Mouse (Mus musculus): ENCODE measurements around the gene Platr17. TPM values are rescaled to one million over a fixed set of nuclear protein-coding genes. Genes with fewer than 3 reads are reported as not detected.

Gene Platr17
- total and polyA plus RNA-seq, 3 experiments = not detected

- no peaks in the 10 kb centered on the region for H3K79me2 ChIP-seq (replicated peaks; ENCODE audit: control insufficient read depth, extremely low read depth, insufficient read depth, poor library complexity, severe bottlenecking)
- H3K36me3 ChIP-seq (replicated peaks in 1 of 2; ENCODE audit: control insufficient read depth in 1 of 2, insufficient read depth in 1 of 2, low read length in 1 of 2) = no peaks in the 10 kb centered on the region
- peaks cover 0 to 10% of the 10 kb centered on the region in 2 experiments; a peak in 2 of 4 replicates for H3K4me1 ChIP-seq (ENCODE audit: control insufficient read depth in 1 of 2, insufficient read depth in 2 of 2)
- in situ Hi-C loops (cut with MboI; ENCODE audit: low pct_ligation_motif_present, low pct_unique_long_range_greater_than_20kb, low sequenced_read_pairs) (no loop called here), dilution Hi-C loops (cut with MboI; ENCODE audit: extremely low pct_ligation_motif_present, extremely low pct_unique_long_range_greater_than_20kb, low sequenced_read_pairs) (no loop called here)
- H3K27me3 ChIP-seq (replicated peaks) = no peaks in the 10 kb centered on the region
- no peak for TF ChIP-seq UBTF (IDR thresholded peaks at IDR 0.05; ENCODE audit: low read depth, low read length)
- TF ChIP-seq MAZ (IDR thresholded peaks at IDR 0.05; ENCODE audit: low read depth, low read length) = no peak
- TF ChIP-seq MYC (IDR thresholded peaks at IDR 0.05; ENCODE audit: low read depth, low read length) = no peak
- no peak for TF ChIP-seq SIN3A (IDR thresholded peaks at IDR 0.05; ENCODE audit: low read length)
- TF ChIP-seq JUND (conservative IDR thresholded peaks at IDR 0.05; ENCODE audit: low read depth, low read length) = no peak
- no peak for TF ChIP-seq ZKSCAN1 (IDR thresholded peaks at IDR 0.05; ENCODE audit: borderline replicate concordance, low read depth, low read length)
- no peak for TF ChIP-seq NELFE (IDR thresholded peaks at IDR 0.05; ENCODE audit: low read depth, low read length)
- no peak for TF ChIP-seq USF1 (IDR thresholded peaks at IDR 0.05; ENCODE audit: low read depth, low read length)
- TF ChIP-seq RCOR1 (conservative IDR thresholded peaks at IDR 0.05; ENCODE audit: low read depth, low read length) = no peak
- no peak for TF ChIP-seq BHLHE40 (IDR thresholded peaks at IDR 0.05; ENCODE audit: low read depth, low read length)
- TF ChIP-seq HCFC1 (IDR thresholded peaks at IDR 0.05; ENCODE audit: low read depth, low read length) = no peak
- no peak for TF ChIP-seq RAD21 (IDR thresholded peaks at IDR 0.05; ENCODE audit: low read depth, low read length)
- TF ChIP-seq JUN (IDR thresholded peaks at IDR 0.05; ENCODE audit: insufficient read depth, low read depth, low read length) = no peak
- TF ChIP-seq EP300 (IDR thresholded peaks at IDR 0.05; ENCODE audit: low read length) = no peak
- no peak for TF ChIP-seq MAX (IDR thresholded peaks at IDR 0.05; ENCODE audit: low read length)
- no peak for TF ChIP-seq ELF1 (IDR thresholded peaks at IDR 0.05; ENCODE audit: low read depth, low read length)
- TF ChIP-seq USF2 (conservative IDR thresholded peaks at IDR 0.05; ENCODE audit: low read depth, low read length) = no peak
- TF ChIP-seq ZC3H11A (IDR thresholded peaks at IDR 0.05; ENCODE audit: low read depth, low read length) = no peak
- no peak for TF ChIP-seq PAX5 (IDR thresholded peaks at IDR 0.05; ENCODE audit: low read length)
- no peak overlapping the region for H3K4me3 ChIP-seq (replicated peaks in 1 of 3; ENCODE audit: low read depth in 2 of 3, low read length in 2 of 3, poor library complexity in 1 of 3)
- H3K9ac ChIP-seq (ENCODE audit: insufficient read depth, low read depth) = no peak overlapping the region
- no peak for DNase-seq (ENCODE audit: extremely low read depth)
- H3K27ac ChIP-seq (ENCODE audit: insufficient read depth, low read depth) = no peak overlapping the region
- H3K9me3 ChIP-seq (replicated peaks; ENCODE audit: low read length) = no peaks in the 10 kb centered on the region
- no peak overlapping the region for H3K4me2 ChIP-seq (ENCODE audit: insufficient read depth, low read depth, poor library complexity, severe bottlenecking)
These were observed 5.3 kb upstream of the Platr17 start for GRCm38 (mm10) chr17:33899642-33900041.

DNA sequence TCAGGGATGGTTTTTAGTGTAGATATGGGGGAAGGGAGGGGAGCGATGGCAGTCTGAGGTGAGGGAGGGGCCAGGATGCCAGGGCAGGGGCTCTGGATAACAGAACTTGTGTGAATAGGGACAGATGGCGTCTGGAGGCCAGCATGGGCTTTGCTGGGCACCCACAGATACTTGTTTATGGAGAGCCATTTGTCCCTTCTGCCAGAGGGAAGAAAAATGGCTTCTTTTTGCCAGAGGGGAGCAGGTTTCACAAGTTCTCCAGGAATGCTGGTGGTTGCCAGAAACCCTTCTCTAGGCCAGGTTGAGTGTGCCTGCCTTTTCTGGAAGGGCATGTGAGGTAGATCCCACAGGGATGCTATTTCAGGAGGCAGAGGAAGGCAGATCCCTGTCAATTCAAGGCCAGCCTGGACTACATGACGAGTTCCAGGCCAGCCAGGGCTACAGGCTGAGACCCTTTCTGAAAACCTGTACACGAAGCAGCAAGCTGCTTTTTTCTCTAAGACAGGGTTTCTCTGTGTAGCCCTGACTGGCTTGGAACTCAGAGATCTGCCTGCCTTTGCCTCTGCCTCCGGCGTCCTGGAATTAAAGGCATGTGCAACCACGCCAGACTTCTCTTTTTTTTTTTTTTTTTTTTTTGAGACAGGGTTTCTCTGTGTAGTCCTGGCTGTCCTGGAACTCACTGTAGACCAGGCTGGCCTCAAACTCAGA is 4.5 kb upstream of the Platr17 start:
- no peak overlapping the region for H3K27ac ChIP-seq (ENCODE audit: insufficient read depth, low read depth)
- DNase-seq (ENCODE audit: extremely low read depth) = no peak
- no peak overlapping the region for H3K9ac ChIP-seq (ENCODE audit: insufficient read depth, low read depth)
- H3K9me3 ChIP-seq (replicated peaks; ENCODE audit: low read length) = no peaks in the 10 kb centered on the region
- no peak overlapping the region for H3K4me2 ChIP-seq (ENCODE audit: insufficient read depth, low read depth, poor library complexity, severe bottlenecking)
- H3K27me3 ChIP-seq (replicated peaks) = no peaks in the 10 kb centered on the region
- dilution Hi-C loops (cut with MboI; ENCODE audit: extremely low pct_ligation_motif_present, extremely low pct_unique_long_range_greater_than_20kb, low sequenced_read_pairs) = no loop called here
- no peaks in the 10 kb centered on the region for H3K79me2 ChIP-seq (replicated peaks; ENCODE audit: control insufficient read depth, extremely low read depth, insufficient read depth, poor library complexity, severe bottlenecking)
- no peak for TF ChIP-seq NELFE (IDR thresholded peaks at IDR 0.05; ENCODE audit: low read depth, low read length)
- TF ChIP-seq MAZ (IDR thresholded peaks at IDR 0.05; ENCODE audit: low read depth, low read length) = no peak
- no peak for TF ChIP-seq PAX5 (IDR thresholded peaks at IDR 0.05; ENCODE audit: low read length)
- no peak for TF ChIP-seq ZNF384 (IDR thresholded peaks at IDR 0.05; ENCODE audit: low read depth, low read length)
- no peak for TF ChIP-seq TBP (conservative IDR thresholded peaks at IDR 0.05; ENCODE audit: low read depth, low read length)
- no peak for TF ChIP-seq ZC3H11A (IDR thresholded peaks at IDR 0.05; ENCODE audit: low read depth, low read length)
- TF ChIP-seq NRF1 (IDR thresholded peaks at IDR 0.05; ENCODE audit: low read depth, low read length) = no peak
- no peak for TF ChIP-seq RCOR1 (conservative IDR thresholded peaks at IDR 0.05; ENCODE audit: low read depth, low read length)
- TF ChIP-seq ELF1 (IDR thresholded peaks at IDR 0.05; ENCODE audit: low read depth, low read length) = no peak
- no peak for TF ChIP-seq BHLHE40 (IDR thresholded peaks at IDR 0.05; ENCODE audit: low read depth, low read length)
- no peak for TF ChIP-seq ZKSCAN1 (IDR thresholded peaks at IDR 0.05; ENCODE audit: borderline replicate concordance, low read depth, low read length)
- TF ChIP-seq MAX (IDR thresholded peaks at IDR 0.05; ENCODE audit: low read length) = no peak
- no peak for TF ChIP-seq MAFK (IDR thresholded peaks at IDR 0.05; ENCODE audit: insufficient replicate concordance, low read length)
- no peak for TF ChIP-seq USF2 (conservative IDR thresholded peaks at IDR 0.05; ENCODE audit: low read depth, low read length)
- no peak for TF ChIP-seq E2F4 (IDR thresholded peaks at IDR 0.05; ENCODE audit: insufficient replicate concordance, low read depth, low read length)
- no peak for TF ChIP-seq IRF4 (IDR thresholded peaks at IDR 0.05; ENCODE audit: low read depth, low read length)
- TF ChIP-seq SIN3A (IDR thresholded peaks at IDR 0.05; ENCODE audit: low read length) = no peak
- TF ChIP-seq MEF2A (IDR thresholded peaks at IDR 0.05; ENCODE audit: borderline replicate concordance, low read depth, low read length) = no peak
- H3K4me1 ChIP-seq (ENCODE audit: control insufficient read depth in 1 of 2, insufficient read depth in 2 of 2) = peaks cover 0 to 10% of the 10 kb centered on the region in 2 experiments; a peak in 2 of 4 replicates
- in situ Hi-C loops (cut with MboI; ENCODE audit: low pct_ligation_motif_present, low pct_unique_long_range_greater_than_20kb, low sequenced_read_pairs) = no loop called here
- no peak overlapping the region for H3K4me3 ChIP-seq (replicated peaks in 1 of 3; ENCODE audit: low read depth in 2 of 3, low read length in 2 of 3, poor library complexity in 1 of 3)
- no peaks in the 10 kb centered on the region for H3K36me3 ChIP-seq (replicated peaks in 1 of 2; ENCODE audit: control insufficient read depth in 1 of 2, insufficient read depth in 1 of 2, low read length in 1 of 2)

All from CH12.LX (cell line).